10 mouse cellular contexts compared by ENCODE assay signal in the genomic region with DNA sequence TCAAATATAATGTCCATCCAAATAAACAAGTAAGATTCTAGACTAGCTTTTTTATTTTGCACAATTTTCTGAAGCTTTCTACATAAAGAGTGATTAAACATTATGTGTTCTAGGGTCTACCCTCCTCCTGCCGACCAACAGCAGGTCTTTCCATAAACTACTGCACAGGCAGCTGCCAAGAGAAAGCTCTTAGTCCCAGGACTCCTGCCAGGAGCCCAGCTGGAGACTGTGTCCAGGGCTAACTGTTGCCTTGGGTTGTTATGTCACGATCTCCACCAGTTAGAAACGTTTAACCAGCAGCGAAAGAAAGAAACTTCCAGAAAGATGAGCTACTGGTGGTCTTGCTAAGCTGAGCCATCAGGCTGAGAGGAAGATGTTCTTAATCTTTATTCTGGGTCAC.
DNase-seq lines count a peak whose midpoint lies in the region; ATAC-seq lines count a peak whose summit lies in the region.
"Had no signal": no experiment of that assay in that cellular context is flagged by ENCODE, and none has a peak within 500 bp of the region (broad histone marks: within the 10 kb centered on the region; RNA-seq: fewer than 3 reads in every experiment).

No protein-coding gene starts in this region.

- H3K36me3 ChIP-seq in limb, embryonic 12.5 days: 0 out of 2 replicates have a peak, but pooled peaks cover 4% of the 10 kb centered on the region
- H3K36me3 ChIP-seq: hindbrain, embryonic 10.5 days had no signal

- H3K9ac ChIP-seq in limb, embryonic 12.5 days (replicated peaks): no peak overlapping the region

- WGBS in limb, embryonic 12.5 days: 37% methylated on average over 4 of the region's 4 CpGs

- no peak overlapping the region for H3K4me3 ChIP-seq in limb, embryonic 12.5 days (replicated peaks)
- H3K4me3 ChIP-seq: hindbrain, embryonic 10.5 days; myocyte had no signal

- peaks cover 8% of the 10 kb centered on the region; the same call in 1 of the 2 replicates for H3K4me1 ChIP-seq in limb, embryonic 12.5 days (replicated peaks)
- H3K4me1 ChIP-seq: hindbrain, embryonic 10.5 days had no signal

- DNase-seq in kidney, postnatal 25 days: peak; percentile 47 to 60
- no peak for DNase-seq in kidney, adult 18-20 months
- DNase-seq in heart, adult 8-10 months (ENCODE audit: low spot score): peak; percentile 68
- peak; percentile 19 for DNase-seq in skeletal muscle tissue, adult 2 months (ENCODE audit: low read depth, low spot score)
- no peak for DNase-seq in ovary, postnatal 10 days (ENCODE audit: low spot score)
- DNase-seq in natural killer cell, adult 2 months (ENCODE audit: low spot score in 2 of 2): no peak
- DNase-seq: thymus, postnatal 14 days had no signal

- no peaks in the 10 kb centered on the region for H3K9me3 ChIP-seq in limb, embryonic 12.5 days
- H3K9me3 ChIP-seq: hindbrain, embryonic 10.5 days had no signal

- H3K27ac ChIP-seq in limb, embryonic 12.5 days: 0 out of 2 replicates have a peak overlapping the region, but pooled peaks have one; percentile 50
- H3K27ac ChIP-seq: hindbrain, embryonic 10.5 days had no signal

- H3K4me2 ChIP-seq in limb, embryonic 12.5 days: no peak overlapping the region

- no peak for ATAC-seq in limb, embryonic 12.5 days (ENCODE audit: insufficient number of reproducible peaks, insufficient read depth, low FRiP score, low TSS enrichment, low read depth)

- H3K27me3 ChIP-seq in limb, embryonic 12.5 days: no peaks in the 10 kb centered on the region

Comparison
In these comparisons a context has a peak if more than half of its experiments do, and no peak if none do; other contexts are left out.
1. DNase-seq: peak in kidney, postnatal 25 days (2 of 2), heart, adult 8-10 months (single experiment) and skeletal muscle tissue, adult 2 months (single experiment); none in kidney, adult 18-20 months (single experiment), ovary, postnatal 10 days (single experiment) and natural killer cell, adult 2 months (0 of 2).